Mouse (Mus musculus) kidney, adult 11 months (tissue): ENCODE data around the gene C87436.

ENCODE experiments used
- DNase-seq: peaks from one replicate; pipeline ENCODE4 v3.0.0; 2022

The C87436 gene

DNA sequence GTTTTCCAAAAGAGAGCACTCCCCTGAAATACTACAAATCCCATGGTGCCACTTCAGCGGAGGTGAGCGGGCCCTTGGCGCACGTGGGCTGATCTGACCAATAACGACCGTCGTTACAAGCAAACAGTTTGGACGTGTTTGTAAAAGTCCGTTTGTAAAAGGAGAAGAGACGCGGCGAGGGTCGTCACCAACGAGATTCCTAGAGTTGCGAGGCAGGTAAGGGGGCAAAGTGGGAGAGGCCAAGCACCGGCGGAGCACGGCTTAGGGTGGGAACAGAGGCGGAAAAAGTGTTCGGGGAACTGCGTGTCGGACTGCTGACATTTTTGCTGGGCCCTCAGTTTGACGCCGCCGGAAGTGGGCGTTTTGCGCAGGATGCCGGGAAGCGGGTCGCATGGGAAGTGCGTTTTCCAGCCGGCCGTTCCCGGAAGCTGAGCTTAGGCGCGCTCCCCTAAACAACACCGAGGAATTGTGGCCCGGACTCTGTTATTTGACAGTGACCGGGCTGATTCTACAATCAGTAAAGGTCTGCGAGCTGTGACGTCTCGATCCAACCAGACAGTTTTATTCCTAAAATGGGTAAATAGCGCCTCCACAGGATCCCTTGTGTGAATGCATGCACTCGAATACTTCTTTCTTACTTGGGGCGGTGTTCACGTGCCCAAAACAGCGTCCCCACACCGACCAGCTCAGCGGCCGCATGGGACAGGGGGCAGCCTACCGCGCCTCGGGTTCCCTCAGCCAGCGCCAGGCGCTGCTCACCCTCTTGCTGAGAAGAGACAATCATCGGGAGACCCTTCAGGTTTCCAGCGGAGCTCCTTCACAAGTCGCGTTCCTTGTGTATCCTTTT is at the start of gene C87436:
Gene C87436 (plus strand): TSS at position 103 of the 847 bp plus-strand sequence.
- peak; percentile 96 for DNase-seq

DNA sequence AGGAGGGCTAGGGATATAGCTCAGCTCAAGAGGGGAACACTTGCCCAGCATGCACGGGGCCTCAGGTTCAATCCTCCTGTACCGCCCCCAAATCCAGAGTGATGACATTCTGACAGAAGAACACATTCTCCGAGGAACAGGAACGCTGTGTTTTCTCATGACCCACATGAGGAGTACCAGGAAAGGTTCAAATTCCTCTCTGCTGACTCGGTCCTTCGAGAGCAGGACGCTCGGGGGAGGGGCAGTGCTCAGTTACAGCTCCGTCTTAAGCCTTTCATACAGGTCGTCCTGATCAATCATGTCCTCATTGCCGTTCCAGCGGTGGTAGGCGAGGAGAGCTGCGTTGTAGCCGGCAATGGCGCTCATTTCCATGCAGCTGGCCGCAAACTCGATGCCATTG is 49.7 kb upstream of the C87436 start:
- DNase-seq = no peak

DNA sequence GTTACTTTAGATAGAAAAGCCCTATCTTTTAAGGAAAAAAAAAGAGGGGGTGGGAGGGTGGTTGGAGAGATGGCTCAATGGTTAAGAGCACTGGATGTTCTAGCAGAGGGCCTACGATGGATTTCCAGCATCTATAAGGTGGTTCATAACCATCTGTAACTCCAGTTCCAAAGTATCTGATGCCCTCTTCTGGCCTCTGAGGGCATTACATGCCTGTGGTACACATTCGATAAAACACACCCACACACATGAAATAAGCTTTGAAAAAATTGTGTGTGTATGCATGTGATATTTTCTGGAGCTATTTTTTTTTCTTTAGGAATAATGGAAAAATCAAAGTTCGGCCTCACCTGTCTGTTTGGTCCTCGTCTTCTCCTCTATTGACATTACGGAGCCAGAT is 46.8 kb upstream of the C87436 start:
- no peak for DNase-seq

DNA sequence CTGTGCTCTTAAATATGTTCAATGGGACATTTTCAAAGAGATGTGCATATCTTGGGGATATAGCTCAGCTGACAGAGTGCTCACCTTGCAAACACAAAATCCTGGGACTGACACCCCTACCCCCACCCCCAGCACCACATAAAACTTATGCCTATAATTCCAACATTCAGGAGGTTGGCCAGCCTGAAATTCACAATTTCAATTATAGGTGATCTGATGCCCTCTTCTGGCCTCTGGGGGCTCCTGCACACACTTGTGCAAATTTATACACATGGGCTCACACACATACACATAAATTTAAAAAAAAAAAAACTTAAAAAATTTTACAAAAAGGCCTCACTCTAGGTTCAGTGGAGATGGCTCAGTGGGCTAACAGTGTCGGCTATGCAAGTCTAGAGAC is 45.0 kb upstream of the C87436 start:
- no peak for DNase-seq

DNA sequence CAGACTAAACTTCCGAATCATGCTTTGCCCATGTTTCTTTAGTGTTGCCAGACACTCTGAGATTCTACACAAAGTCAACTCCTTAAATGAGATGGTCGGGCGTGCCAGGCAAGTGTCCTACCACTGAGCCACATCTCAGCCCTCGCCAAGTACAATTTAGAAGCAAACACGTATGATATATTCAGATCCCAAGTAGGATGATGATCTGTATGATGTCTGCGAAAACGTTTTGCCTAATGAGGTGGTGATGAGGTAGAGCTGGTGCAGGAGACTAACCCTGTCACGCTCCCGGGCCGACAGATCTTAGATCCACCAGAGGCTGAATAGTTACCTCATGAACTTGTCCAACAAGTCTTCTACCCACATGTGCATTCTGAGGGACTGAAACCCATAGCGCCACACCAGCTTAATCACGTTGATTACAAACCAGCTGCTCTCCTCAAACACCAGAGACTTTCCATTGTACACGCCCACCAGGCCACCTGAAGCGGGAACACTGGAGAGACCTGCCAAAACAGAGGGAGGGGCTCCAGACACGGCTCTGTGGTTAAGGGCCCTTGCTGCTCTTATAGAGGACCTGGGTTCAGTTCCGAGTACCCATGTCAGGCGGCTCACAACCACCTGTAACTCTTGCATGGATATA is 44.0 kb upstream of the C87436 start:
- DNase-seq = no peak

DNA sequence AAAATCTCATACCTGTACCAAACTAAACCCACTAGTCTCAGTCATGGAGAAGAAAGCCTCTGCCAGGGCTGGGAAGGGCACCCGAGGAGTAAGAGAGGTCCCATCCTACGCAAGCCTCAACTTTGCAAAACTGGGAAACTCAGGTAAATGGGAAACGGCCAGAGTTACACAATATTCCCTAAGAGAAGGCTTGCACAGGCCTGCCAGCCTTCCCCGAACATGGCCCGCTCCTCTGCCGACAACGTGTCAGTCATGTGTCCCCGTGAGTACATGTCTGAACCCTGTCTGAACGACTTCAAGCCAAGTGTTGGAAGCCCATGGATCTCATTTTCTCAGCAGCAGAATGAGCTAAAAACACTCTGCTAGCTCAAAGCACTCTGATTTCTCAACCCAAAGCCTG is 43.2 kb upstream of the C87436 start:
- DNase-seq = no peak

DNA sequence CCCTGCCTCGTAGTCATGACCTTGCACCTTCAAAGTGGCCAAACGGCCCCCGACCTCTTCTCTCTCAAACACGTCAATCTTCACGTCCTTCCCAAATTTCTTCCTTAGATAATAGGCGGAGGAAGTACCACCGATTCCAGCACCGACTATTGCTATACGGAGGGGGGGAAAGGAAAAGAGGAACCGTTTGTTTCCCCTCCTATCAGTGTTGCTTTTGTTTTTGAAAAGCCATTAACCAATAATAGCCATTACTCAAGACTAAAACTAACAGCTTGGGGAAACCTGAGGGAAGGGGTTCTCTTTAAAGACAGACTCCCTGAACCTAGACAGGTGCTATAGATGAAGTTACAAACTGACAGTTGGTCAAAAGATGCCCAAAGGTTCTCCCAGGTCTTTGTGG is 42.2 kb upstream of the C87436 start:
- DNase-seq = no peak

DNA sequence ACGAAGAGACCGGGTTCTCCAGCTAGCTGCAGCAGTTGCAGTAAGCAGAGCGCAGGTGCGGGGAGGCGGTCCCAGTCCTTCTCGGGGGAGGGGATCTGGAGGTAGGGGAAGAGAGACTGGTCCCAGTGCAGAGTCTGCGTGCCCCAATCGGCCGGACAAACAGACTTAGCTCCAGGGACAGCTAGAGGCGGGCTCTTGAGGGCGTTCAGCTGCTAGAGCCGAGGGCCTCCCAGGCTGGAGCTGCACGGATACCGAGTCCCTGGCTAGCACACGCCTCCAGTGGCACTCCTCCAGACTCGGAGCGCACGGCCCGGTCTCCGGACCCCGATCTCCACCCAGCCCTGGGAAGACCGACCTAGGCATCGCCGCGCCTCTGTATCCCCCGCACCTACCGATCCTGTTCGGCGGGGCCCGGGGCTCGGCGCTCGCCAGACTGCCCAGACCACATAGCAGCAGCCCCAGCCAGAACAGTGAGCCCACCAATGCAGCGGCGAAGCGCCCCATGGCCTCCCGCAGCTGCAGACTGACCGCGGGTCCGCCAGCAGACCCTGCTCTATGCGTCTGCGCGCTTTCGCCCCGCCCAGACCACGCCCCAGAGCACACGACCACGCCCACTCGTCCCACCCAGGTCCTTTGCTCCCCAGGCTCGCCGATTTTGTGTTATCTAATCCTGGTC is 41.5 kb upstream of the C87436 start, which contains the start of gene Pcyox1:
Gene Pcyox1 (minus strand): TSS at position 574 of the 676 bp plus-strand sequence.
- peak; percentile 85 for DNase-seq

DNA sequence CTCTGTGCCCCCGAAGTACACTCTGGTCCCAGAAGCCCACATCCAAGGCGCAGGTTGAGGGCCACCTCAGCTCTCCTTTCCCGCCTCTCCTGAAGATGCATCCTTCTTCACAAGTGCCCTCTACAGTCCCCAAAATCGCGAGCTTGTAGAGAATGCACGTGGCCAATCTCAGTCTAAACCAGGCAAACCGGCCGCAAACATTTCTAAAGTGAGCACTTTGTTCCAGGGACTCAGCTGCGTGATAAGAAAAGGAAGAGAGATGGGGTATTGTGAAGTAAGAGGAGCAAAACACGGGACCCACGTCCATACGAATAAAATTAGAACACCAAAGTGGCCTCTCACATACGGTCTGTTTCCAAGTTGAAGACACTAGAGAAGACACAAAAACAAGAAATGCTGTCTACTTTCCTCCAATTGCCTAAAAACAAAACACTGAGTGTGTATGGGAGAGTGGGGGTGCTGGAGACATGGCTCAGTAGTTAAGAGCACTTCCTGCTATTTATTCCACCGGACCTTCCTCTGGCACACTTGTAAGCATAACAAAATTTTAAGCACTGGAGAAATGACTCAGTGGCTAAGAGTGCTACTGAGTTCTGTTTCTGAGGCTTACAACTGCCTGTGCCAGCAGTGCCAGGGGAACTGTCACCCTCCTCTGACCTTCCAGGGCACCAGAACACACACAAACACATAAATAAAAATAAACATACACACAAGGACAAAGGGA is 40.8 kb upstream of the C87436 start:
- DNase-seq = no peak

DNA sequence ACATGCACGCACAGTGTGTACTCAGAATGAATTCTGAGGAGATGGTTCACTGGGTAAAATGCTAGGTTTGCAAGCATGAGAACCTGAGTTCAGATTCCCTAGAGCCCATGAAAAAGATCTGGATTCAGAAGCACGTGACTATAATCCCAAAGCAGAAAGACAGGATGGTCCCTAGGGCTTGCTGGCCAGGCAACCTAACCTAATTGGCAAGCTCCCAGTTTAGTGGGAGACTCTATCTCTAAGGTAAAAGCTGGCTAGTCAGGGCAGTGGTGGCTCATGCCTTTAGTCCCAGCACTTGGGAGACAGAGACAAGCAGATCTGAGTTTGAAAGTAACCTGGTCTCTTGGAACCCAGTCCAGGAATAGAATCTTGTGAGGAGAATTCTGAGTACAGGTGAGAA is 39.2 kb upstream of the C87436 start:
- no peak for DNase-seq

DNA sequence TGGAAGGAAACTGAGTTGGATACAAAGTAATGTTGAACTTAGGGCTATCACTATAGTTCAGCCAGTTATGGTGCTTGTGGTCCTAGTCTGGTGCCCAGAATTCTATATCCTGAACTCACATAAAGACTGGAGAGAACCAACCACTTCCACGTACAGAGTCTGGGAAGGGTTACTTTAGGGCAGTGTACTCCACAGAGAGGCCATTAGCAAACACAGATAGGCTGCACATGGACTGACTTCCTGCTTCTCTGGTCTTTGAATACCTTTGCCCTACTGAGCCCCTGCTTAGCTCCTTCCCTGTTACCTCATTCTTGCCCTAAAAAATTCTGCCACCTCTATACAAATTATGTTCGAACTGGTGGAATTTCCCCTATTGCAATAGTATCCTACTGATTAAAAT is 38.2 kb upstream of the C87436 start:
- no peak for DNase-seq

DNA sequence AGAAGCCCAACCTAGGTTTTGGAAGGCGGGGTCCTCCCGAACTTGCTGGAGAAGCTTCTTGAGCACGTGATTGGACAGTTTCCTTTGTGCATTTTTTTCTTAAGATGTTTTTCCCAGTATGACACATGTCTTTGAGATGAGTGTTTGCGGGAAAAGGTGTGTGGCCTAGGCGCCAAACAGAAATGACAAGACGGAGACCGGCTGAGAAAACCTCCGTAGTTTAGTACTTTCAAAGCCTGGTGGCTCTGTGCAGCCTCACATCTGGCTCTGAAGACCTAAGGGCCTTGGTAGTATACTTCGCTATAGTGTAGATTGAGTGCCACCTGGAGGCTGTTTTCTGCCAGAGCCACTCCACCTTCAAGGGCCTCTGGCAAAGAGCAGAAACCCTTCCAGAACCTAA is 37.2 kb upstream of the C87436 start:
- peak; percentile 87 for DNase-seq

DNA sequence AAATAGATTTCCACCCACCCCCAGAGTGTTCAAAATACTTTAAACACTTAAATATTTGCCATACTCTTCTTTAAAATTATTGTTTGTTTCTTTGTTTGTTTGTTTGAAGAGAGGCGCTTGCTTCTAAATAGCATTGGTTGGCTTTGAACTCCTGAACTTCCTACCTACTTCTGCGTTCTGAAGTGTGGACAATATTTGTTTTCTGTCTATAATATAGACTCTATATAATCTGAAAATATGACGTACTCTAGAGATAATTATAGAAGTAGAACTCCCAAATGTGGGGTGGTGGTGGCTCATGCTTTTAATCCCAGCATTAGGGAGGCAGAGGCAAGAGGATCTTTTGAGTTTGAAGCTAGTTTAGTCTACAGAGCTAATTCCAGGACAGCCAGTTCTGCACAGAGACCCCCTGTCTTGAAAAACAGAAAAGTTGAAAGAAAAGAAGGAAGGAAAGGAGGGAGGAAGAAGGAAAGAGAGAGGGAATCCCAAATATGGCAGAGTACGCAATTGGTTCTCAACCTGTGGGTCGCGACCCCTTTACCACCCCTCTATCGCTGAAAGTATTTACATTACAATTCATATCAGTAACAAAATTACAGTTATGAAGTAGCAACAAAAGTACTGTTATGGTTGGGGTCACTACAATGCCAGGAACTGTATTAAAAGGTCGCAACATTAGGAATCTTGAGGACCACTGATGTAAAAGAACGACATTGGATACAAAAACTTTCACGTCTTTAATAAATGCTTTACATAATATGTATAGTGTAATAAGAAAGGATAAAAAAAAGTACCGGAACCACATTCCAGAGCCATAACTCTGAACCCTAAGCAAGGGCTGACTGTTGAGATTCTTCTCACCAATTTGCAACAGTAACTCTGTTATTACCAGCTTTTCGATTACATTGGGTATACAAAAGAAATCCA is 35.2 kb upstream of the C87436 start:
- DNase-seq = no peak

DNA sequence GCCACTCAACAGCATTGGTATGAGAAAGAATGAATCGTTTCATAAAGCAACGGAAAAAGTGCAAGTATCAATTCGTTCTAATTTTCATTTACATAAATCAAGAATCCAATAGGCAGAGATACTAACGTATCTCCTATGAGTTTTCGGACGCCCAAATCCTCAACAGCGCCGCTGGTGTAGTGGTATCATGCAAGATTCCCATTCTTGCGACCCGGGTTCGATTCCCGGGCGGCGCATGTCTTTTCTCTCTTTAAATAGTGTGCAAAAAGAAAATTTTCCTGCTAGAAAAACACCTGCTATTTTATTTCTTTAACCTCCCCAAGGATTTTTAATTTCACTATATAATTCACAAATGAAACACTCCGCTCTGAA is 34.5 kb upstream of the C87436 start:
- DNase-seq = no peak

DNA sequence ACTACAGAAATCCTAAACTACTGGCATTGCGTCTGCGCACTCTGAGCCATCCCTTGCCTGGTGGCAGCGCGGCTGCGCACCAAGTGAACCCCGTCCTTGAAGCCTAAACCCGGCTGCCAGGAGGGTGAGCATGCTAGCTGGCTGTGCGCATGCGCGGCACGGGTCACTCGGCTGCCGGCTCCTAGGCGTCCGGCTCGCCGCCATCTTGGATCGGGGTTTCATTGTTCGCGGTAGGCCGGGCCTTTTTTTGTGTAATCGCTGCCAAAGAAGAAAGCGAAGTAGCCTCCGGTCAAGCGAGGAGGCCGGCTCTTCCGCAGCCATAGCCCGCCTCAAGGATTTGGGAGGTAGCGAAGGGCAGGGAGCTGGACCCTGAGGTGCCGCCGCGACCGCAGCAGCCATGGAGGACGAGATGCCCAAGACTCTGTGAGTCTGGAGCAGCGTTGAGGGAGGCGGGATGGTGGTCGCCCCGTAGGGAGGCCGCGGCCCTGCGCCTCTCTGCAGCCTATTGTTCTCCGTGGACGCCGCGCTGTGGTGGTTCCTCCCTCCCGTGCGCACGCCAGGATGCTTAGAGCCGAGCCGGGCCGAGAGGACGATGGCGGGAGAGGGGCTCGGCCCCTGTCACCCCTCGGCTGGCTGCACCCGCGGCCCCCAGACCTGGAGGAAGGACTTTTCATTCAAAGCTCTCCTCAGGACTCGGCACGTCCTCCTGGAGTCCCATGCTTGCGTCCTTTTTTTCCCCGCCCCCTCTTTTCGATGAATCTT is 33.9 kb upstream of the C87436 start, which contains the start of gene Tia1:
Gene Tia1 (plus strand): TSS at position 120 of the 762 bp plus-strand sequence.
- peak; percentile 97 for DNase-seq

DNA sequence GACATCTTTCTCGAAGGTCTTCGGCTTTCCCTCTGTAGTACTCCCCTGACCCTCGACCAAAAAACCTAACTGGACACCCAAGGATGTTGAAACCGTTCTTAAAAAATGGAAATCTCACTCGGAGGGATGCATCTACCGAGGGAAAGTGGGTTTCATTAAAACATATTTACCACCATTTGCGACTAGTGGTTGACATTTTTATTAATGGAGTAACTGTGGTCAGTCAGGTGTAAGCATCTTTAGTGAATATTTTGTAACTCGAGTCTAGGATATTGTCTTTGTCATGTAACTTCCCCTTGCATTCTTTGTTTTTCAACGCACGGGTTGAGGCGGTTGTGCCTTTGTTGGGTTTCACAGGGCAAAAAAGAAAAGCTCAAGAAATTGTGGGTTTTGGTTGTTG is 33.2 kb upstream of the C87436 start:
- no peak for DNase-seq

DNA sequence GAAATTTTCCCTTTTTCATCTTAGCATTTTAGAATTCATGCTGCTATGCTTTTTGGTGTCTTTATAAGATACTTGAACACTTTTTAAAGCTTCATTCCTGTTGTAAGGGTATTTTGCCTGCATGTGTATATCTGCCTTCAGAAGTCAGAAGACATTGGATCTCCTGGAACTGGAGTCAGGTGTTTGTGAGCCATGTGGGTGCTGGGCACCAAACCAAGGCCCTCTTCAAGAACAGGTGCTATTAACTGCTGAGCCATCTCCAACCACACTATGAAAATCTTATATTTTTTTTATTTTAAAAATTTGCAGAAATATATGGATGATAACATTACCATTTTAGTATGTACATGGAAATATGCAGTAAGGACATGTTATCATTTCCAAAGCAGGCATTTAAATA is 31.9 kb upstream of the C87436 start:
- no peak for DNase-seq

DNA sequence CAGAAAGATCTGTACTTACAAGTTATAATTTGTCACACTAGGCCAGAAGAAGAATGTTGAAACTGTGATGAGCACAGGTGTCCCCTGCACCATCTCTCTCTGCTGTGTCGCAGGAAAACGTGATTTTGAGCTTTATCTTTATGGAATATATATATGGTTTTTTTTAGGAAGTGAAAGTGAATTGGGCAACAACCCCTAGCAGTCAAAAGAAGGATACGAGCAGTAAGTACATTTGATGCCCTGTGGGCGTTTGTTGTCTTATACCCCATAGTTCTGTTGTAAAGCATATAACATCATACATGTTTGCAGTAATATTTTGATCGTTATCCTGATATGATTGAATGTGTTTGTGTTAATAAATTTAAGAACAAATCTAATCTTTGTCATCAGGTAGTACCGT is 19.5 kb upstream of the C87436 start:
- DNase-seq = no peak

DNA sequence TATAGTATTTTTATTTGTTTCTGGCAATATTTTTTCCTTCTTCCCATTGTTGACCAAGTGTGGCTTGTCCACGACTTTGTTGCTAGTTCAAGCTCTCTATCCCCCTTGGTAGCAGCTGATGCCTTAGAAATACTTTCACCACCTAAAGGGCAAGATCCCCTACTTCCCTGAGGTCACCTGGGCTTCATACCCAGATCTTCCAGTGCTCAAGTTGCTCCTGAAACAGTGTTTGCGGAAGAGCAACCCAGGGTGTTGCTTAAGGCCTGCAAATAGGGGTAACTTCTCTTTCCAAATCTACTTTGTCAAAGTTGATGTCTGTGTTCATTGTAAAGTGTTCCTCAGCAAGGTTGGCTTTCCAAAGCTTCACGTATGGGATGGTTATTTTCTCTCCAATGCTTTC is 18.9 kb upstream of the C87436 start:
- DNase-seq = no peak

DNA sequence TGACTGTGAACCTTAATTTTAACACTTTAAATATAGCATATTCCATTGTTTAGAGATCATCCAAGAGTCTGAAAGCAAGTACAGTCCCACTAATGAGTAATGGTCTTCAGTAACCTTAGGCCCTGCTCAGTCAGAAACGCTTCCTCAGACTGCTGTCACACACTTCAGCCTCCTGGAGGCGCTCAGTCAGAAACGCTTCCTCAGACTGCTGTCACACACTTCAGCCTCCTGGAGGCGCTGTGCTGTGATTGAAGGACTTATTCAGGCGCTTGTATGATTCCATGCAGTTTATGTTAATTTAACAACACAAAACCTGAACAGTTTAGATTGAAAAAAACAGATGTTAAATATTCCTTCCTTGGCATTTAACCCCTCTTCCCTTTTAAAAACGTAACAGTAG is 17.7 kb upstream of the C87436 start:
- no peak for DNase-seq

DNA sequence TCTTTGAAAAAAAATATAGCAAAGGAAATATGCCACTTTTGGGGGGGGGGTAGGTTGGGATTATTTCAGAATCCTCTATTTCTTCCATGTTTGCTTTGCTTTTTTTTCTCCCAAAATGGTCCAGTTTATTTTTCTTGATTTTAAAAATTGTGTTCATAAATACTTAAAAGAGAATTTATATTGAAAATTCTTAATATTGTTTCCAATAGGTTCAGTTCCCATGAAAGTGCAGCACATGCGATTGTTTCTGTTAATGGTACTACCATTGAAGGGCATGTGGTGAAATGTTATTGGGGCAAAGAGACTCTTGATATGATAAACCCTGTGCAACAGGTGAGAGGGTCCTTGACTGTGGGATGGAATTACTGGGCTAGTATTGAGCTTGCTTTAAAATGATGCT is 11.8 kb upstream of the C87436 start, which contains the start of gene Gm44790:
Gene Gm44790 (plus strand): TSS at position 301 of the 400 bp plus-strand sequence.
- no peak for DNase-seq
